Mouse (Mus musculus): ENCODE results near the gene Snap47. TPM values are rescaled to one million over a fixed set of nuclear protein-coding genes. Genes with fewer than 3 reads are reported as not detected.
A peak's percentile ranks its signal among the peaks of the same experiment; 100 is the strongest.

Snap47 gene
- 99.0 and 101 TPM in 2 replicates for polyA plus RNA-seq (2015; fragmentation: Nextera tagmentation; extraction: Ambion mirVana)

DNA sequence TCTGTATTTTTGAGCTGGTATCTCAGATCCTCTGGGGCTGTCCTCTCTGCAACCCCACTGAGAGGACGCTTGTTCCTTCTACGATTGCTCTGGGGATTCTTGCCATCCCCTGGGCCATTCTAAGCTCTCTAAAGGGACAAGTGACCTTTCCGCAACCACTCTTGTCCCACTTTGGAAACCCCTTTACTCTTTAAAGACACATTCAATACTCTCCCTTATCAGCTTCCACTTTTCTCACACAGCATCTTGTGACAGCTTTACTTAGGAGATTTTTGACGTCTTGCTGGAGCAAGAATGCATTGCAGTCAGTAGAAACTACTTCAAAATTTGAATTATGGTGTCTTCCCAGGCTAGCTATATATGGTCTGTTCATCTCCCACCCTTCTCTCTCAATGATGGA, at the start of gene Snap47:
TSS of gene Snap47 (minus strand) at position 101 of the 400 bp plus-strand sequence.
- no peaks in the 10 kb centered on the region for H3K27me3 ChIP-seq (ENCODE audit: control insufficient read depth, insufficient read depth, low read length)
- ATAC-seq (ENCODE audit: insufficient read depth, low FRiP score): no peak
- WGBS: 74% methylated on average over 4 of the region's 4 CpGs

DNA sequence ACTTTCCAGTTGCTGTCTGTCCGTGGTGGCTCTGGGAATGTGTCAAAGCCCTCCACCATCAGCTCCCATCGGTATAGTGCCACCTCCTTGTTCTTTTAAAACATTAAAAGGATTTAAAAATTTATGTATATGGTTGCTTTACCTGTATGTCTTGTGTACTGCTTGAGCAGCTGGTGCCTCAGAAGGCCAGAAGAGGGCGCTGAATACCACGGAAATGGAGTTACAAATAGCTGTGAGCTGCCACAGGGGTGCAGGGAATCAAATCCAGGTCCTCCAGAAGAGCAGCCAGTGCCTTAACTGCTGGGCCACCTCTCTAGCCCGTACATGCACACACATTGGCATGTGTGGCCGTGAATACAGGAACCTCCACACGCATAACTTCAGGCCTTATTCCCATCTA, 46.8 kb upstream of the Snap47 start:
- Histone ChIP-seq H3K4me1 (ENCODE audit: control insufficient read depth, insufficient read depth, low read length) (no peaks in the 10 kb centered on the region), H3K9ac (ENCODE audit: low read length) (no peak overlapping the region), H3K4me3 (replicated peaks; ENCODE audit: low read length) (no peak overlapping the region), H3K27me3 (ENCODE audit: control insufficient read depth, insufficient read depth, low read length) (no peaks in the 10 kb centered on the region), H3K4me2 (ENCODE audit: low read depth, low read length) (no peak overlapping the region), H3K27ac (ENCODE audit: low read length) (no peak overlapping the region), H3K9me3 (replicated peaks; ENCODE audit: control insufficient read depth, low read length) (no peaks in the 10 kb centered on the region), H3K36me3 (ENCODE audit: control insufficient read depth, insufficient read depth, low read length) (peaks cover 31% of the 10 kb centered on the region)
- WGBS: 91% methylated on average over 7 of the region's 7 CpGs
- no peak for ATAC-seq (ENCODE audit: insufficient read depth, low FRiP score)

More for the DNA sequence above, at the start of gene Snap47:
- peaks cover 15% of the 10 kb centered on the region for H3K4me1 ChIP-seq (ENCODE audit: control insufficient read depth, insufficient read depth, low read length)
- H3K27ac ChIP-seq (ENCODE audit: low read length): peak within 1 kb of the TSS; percentile 81
- peak within 1 kb of the TSS; percentile 76 for H3K4me3 ChIP-seq (replicated peaks; ENCODE audit: low read length)
- peak within 1 kb of the TSS; percentile 88 for H3K9ac ChIP-seq (ENCODE audit: low read length)
- peak within 1 kb of the TSS; percentile 93 for H3K4me2 ChIP-seq (ENCODE audit: low read depth, low read length)
- no peaks in the 10 kb centered on the region for H3K9me3 ChIP-seq (replicated peaks; ENCODE audit: control insufficient read depth, low read length)
- peaks cover 10% of the 10 kb centered on the region; the same call in 1 of the 2 replicates for H3K36me3 ChIP-seq (ENCODE audit: control insufficient read depth, insufficient read depth, low read length)

DNA sequence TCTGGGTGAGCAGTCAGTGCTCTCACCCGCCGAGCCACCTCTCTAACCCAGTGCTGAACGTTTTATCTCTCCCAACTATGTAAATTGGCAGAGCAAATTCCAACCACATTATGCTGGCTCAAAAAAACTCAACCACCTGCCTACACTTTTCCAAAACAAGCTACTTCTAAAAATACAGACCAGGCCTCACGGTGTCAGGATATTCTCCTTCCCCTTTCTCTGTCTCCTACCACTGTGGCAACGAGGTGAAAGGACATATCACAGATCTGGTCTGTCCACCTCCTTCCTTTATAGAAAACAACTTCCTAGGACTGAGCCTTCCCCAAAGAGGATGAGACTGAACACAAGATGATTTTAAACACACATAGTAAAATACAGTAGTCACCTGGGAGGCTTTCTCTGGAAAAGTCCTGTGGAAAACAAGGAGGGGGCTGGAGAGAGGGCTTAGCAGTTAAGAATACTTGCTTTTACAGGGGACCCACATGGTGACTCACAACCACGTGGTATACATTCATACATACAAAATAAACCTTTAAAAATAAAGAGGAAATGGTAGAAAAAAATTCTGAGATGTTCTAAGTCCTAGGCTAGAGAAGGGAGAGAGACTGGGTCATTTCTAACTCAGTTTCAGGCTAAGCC, 45.8 kb upstream of the Snap47 start:
- ATAC-seq (ENCODE audit: insufficient read depth, low FRiP score): no peak
- H3K4me1 ChIP-seq (ENCODE audit: control insufficient read depth, insufficient read depth, low read length): no peaks in the 10 kb centered on the region
- H3K9ac ChIP-seq (ENCODE audit: low read length): no peak overlapping the region
- H3K4me3 ChIP-seq (replicated peaks; ENCODE audit: low read length): no peak overlapping the region
- H3K27me3 ChIP-seq (ENCODE audit: control insufficient read depth, insufficient read depth, low read length): no peaks in the 10 kb centered on the region
- WGBS: 77% methylated on average over 6 of the region's 6 CpGs
- H3K9me3 ChIP-seq (replicated peaks; ENCODE audit: control insufficient read depth, low read length): no peaks in the 10 kb centered on the region
- H3K27ac ChIP-seq (ENCODE audit: low read length): no peak overlapping the region
- H3K36me3 ChIP-seq (ENCODE audit: control insufficient read depth, insufficient read depth, low read length): peaks cover 35% of the 10 kb centered on the region
- no peak overlapping the region for H3K4me2 ChIP-seq (ENCODE audit: low read depth, low read length)

DNA sequence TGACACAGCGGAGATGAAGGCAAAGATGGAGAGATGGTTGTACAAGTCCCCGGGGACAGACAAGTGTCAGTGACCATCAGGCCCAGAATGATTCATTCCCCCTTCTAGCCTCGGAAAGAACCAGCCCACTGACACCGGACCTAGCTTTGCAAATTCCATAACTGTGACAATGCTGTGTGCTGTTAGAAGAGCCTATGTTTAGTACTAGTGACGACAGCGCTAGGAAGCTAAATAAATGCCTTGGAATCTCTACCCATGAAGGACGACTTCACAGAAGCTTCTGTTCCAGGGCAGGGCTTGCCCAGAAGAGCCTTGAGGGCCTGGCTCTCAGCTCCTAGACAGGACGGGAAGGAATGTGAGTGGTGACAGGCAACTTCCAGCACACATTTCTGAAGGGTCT, 35.2 kb upstream of the Snap47 start:
- Histone ChIP-seq H3K9ac (ENCODE audit: low read length) (no peak overlapping the region), H3K27me3 (ENCODE audit: control insufficient read depth, insufficient read depth, low read length) (no peaks in the 10 kb centered on the region), H3K27ac (ENCODE audit: low read length) (no peak overlapping the region), H3K4me2 (ENCODE audit: low read depth, low read length) (no peak overlapping the region), H3K9me3 (replicated peaks; ENCODE audit: control insufficient read depth, low read length) (no peaks in the 10 kb centered on the region), H3K36me3 (ENCODE audit: control insufficient read depth, insufficient read depth, low read length) (peaks cover 26% of the 10 kb centered on the region), H3K4me3 (replicated peaks; ENCODE audit: low read length) (no peak overlapping the region), H3K4me1 (ENCODE audit: control insufficient read depth, insufficient read depth, low read length) (no peaks in the 10 kb centered on the region)
- WGBS: 81% methylated on average over 8 of the region's 8 CpGs
- ATAC-seq (ENCODE audit: insufficient read depth, low FRiP score): no peak

DNA sequence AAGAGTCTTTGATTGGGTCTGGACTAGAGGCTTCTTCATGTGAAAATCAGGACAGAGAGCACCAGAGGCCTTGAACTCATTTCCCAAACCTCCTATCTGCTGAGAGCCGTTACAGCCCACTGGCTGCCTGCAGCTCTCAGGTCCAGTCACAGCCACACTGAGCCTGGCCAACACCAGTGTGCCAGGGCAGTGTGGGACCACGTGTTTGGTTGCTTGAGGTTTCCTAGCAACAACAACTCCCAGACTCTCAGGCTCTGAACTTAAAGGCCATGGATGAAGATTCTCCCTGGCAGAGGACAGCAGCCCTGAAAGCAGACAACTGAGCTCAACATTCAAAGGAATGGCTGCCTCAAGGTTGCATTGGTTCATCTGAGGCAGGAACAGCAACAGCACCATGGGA, 34.7 kb upstream of the Snap47 start:
- no peaks in the 10 kb centered on the region for H3K27me3 ChIP-seq (ENCODE audit: control insufficient read depth, insufficient read depth, low read length)
- H3K27ac ChIP-seq (ENCODE audit: low read length): no peak overlapping the region
- no peaks in the 10 kb centered on the region for H3K9me3 ChIP-seq (replicated peaks; ENCODE audit: control insufficient read depth, low read length)
- 45% methylated on average over 2 of the region's 2 CpGs for whole genome bisulfite sequencing
- H3K9ac ChIP-seq (ENCODE audit: low read length): no peak overlapping the region
- no peak for ATAC-seq (ENCODE audit: insufficient read depth, low FRiP score)
- H3K4me2 ChIP-seq (ENCODE audit: low read depth, low read length): no peak overlapping the region
- peaks cover 21% of the 10 kb centered on the region for H3K36me3 ChIP-seq (ENCODE audit: control insufficient read depth, insufficient read depth, low read length)
- H3K4me1 ChIP-seq (ENCODE audit: control insufficient read depth, insufficient read depth, low read length): no peaks in the 10 kb centered on the region
- H3K4me3 ChIP-seq (replicated peaks; ENCODE audit: low read length): no peak overlapping the region

DNA sequence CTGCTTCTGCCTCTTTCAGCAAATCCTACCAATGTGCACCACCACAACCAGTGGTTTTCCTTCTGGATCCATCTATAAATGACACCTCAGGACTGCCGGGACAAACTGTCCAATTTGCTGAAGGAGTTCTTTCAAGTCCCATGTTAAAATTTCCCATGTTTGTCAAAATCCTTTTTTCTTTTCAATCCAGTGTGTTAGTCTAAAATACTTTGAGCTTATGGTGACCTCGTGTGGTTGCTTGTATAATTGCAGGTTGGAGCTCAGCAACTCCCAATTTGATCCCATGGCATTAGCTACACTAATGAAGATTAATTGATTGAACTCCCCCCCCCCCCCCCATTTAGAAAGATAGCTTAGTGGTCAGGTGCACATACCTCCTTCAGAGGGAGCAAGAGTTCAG, 32.2 kb upstream of the Snap47 start:
- ATAC-seq (ENCODE audit: insufficient read depth, low FRiP score): no peak
- 7% methylated on average over 2 of the region's 2 CpGs for WGBS

DNA sequence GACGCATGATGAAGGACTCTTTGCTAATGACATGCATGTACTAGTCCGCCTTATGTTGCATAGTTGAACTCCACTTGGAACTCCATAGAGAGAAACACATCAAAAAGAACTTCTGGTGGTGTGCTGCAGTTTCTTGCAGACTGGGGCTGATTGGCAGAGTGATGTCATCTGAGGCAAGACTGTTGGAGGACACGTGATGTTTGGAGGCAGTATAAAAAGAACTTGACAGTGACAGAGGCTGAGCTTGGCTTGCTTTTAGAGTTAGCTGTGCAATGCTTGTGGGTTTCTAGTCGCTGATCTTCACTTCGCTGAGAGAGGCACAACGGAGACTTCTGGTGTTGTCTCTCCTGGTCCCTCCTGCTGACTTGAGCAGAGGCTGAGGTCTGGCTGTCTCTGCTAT, 26.3 kb upstream of the Snap47 start:
- ATAC-seq (ENCODE audit: insufficient read depth, low FRiP score): no peak
- Histone ChIP-seq H3K4me2 (ENCODE audit: low read depth, low read length) (no peak overlapping the region), H3K9me3 (replicated peaks; ENCODE audit: control insufficient read depth, low read length) (no peaks in the 10 kb centered on the region), H3K27ac (ENCODE audit: low read length) (no peak overlapping the region), H3K36me3 (ENCODE audit: control insufficient read depth, insufficient read depth, low read length) (no peaks in the 10 kb centered on the region), H3K4me1 (ENCODE audit: control insufficient read depth, insufficient read depth, low read length) (no peaks in the 10 kb centered on the region), H3K9ac (ENCODE audit: low read length) (no peak overlapping the region), H3K27me3 (ENCODE audit: control insufficient read depth, insufficient read depth, low read length) (no peaks in the 10 kb centered on the region), H3K4me3 (replicated peaks; ENCODE audit: low read length) (no peak overlapping the region)
- 68% methylated on average over 6 of the region's 6 CpGs for WGBS

More for the DNA sequence above, 32.2 kb upstream of the Snap47 start:
- Histone ChIP-seq H3K4me2 (ENCODE audit: low read depth, low read length) (no peak overlapping the region), H3K4me1 (ENCODE audit: control insufficient read depth, insufficient read depth, low read length) (no peaks in the 10 kb centered on the region), H3K9ac (ENCODE audit: low read length) (no peak overlapping the region), H3K4me3 (replicated peaks; ENCODE audit: low read length) (no peak overlapping the region), H3K27ac (ENCODE audit: low read length) (no peak overlapping the region), H3K36me3 (ENCODE audit: control insufficient read depth, insufficient read depth, low read length) (peaks cover 17% of the 10 kb centered on the region; the same call in 1 of the 2 replicates), H3K27me3 (ENCODE audit: control insufficient read depth, insufficient read depth, low read length) (no peaks in the 10 kb centered on the region), H3K9me3 (replicated peaks; ENCODE audit: control insufficient read depth, low read length) (no peaks in the 10 kb centered on the region)

DNA sequence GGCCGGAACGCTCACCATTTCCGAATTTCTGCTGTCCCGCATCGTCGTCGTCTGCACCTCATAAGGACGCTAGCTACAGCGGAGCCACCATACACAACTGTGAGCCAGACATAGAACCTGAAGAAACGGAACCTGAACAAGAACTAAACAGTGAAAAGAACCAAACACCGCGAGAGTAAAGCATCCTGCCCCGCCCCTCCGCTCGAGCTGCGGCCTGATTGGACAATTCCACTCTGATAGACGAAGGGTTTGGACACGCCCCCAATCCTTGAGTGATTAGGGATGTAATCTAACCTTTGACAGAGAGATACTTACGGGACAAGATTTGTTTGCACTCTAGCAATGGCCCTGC, 21.3 kb upstream of the Snap47 start, which contains the start of gene Zfp867:
TSS of gene Zfp867 (minus strand) at position 149 of the 352 bp plus-strand sequence.
- Histone ChIP-seq H3K9me3 (replicated peaks; ENCODE audit: control insufficient read depth, low read length) (no peaks in the 10 kb centered on the region), H3K27me3 (ENCODE audit: control insufficient read depth, insufficient read depth, low read length) (no peaks in the 10 kb centered on the region), H3K9ac (ENCODE audit: low read length) (peak within 1 kb of the TSS; percentile 83), H3K4me1 (ENCODE audit: control insufficient read depth, insufficient read depth, low read length) (peaks cover 7% of the 10 kb centered on the region), H3K27ac (ENCODE audit: low read length) (peak within 1 kb of the TSS; percentile 78), H3K36me3 (ENCODE audit: control insufficient read depth, insufficient read depth, low read length) (no peaks in the 10 kb centered on the region), H3K4me2 (ENCODE audit: low read depth, low read length) (peak within 1 kb of the TSS; percentile 84), H3K4me3 (replicated peaks; ENCODE audit: low read length) (peak within 1 kb of the TSS; percentile 91)
- peak; percentile 91 for ATAC-seq (ENCODE audit: insufficient read depth, low FRiP score)
- WGBS: under 1% methylated on average over 19 of the region's 19 CpGs

DNA sequence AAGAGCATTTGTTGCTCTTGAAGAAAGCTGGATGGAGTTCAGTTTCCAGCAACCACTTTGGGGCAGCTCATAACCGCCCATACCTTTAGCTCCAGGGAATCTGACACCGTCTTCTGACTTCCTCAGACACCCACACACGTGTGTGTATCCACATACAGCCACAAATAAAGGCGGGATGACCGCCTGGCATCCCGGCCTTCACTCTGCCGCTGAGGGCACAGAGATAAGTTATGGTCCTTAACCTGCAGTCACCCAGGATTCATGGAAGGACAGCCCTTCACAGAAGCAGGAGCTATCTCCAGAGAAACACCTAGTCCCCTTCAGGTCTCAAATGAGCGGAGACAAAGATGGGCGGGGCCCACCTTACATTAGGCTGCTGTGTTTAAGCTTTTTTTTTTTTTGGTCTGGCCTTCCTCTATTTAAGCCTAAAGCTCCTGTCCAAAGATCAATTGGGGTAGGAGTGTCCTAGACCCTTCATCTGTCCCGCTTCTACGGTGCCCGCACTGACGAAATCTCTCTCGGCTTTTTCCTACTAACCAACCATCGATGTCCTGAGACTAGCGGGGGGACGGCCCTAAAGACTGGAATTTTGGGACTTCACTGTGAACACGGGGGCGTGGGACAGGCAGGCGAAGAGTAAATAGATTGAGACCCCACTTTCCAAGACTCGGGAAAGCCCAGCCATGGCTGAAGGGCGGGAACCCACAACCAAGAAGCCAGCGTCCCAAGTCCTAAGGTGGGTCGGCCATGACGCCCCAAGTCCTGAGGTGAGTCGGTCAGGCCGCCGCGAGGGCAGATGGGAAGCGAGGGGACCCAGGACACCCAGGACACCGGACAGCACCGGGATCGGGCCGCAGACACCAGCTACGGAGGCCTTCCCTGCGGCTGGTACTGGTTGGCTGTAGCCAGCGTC, 20.7 kb upstream of the Snap47 start:
- no peaks in the 10 kb centered on the region for H3K36me3 ChIP-seq (ENCODE audit: control insufficient read depth, insufficient read depth, low read length)
- peaks cover 7% of the 10 kb centered on the region for H3K4me1 ChIP-seq (ENCODE audit: control insufficient read depth, insufficient read depth, low read length)
- WGBS: 3% methylated on average over 37 of the region's 37 CpGs
- H3K4me3 ChIP-seq (replicated peaks; ENCODE audit: low read length): peak overlapping the region; percentile 91
- peak overlapping the region; percentile 84 for H3K4me2 ChIP-seq (ENCODE audit: low read depth, low read length)
- H3K27me3 ChIP-seq (ENCODE audit: control insufficient read depth, insufficient read depth, low read length): no peaks in the 10 kb centered on the region
- H3K9me3 ChIP-seq (replicated peaks; ENCODE audit: control insufficient read depth, low read length): no peaks in the 10 kb centered on the region
- H3K9ac ChIP-seq (ENCODE audit: low read length): peak overlapping the region; percentile 83
- peak overlapping the region; percentile 78 for H3K27ac ChIP-seq (ENCODE audit: low read length)
- peak; percentile 74; the same call in 1 of the 2 replicates for ATAC-seq (ENCODE audit: insufficient read depth, low FRiP score)
